Mouse (Mus musculus): Measurements from ENCODE around the gene Abcb1a.

GRCm38 (mm10) chr5:8669606-8670005 lies 9.7 kb downstream of the Abcb1a start:
- TF ChIP-seq EP300 (IDR thresholded peaks at IDR 0.05; ENCODE audit: low read depth): no peak
- TF ChIP-seq CTCF (IDR thresholded peaks at IDR 0.05; ENCODE audit: low read depth): no peak
